In the genomic region with DNA sequence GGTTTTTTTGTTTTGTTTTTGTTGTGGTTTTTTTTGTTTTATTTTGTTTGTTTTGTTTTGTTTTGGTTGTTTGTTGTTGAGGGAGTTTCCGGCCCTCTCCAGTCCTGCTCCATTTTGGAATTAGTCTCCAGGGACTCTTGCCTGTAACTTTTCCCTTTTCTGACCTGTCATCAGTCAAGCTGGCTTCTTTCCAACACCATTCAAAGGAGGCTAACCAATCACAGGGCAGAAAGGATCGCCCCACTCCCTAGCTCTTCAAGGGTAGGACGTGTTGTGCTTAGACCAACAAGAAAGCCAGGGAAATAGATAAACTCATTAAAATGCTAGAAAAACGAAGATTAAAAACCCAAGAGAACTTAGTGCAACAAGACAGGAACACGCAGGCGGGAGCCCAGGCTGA, we compare ENCODE assay signal across 12 mouse cellular contexts. TPM values are rescaled to one million over a fixed set of nuclear protein-coding genes. Genes with fewer than 3 reads are reported as not detected.
DNase-seq lines count a peak whose midpoint lies in the region; ATAC-seq and TF ChIP-seq lines count a peak whose summit lies in the region.
"Had no signal": no experiment of that assay in that cellular context is flagged by ENCODE, and none has a peak within 500 bp of the region (broad histone marks: within the 10 kb centered on the region; RNA-seq: fewer than 3 reads in every experiment).

No protein-coding gene starts in this region.

- no peak for TF ChIP-seq CTCF in forebrain, postnatal 0 days (IDR thresholded peaks at IDR 0.05; ENCODE audit: low read depth)
- no peak for TF ChIP-seq CTCF in midbrain, postnatal 0 days (IDR thresholded peaks at IDR 0.05)

- H3K9me3 ChIP-seq in forebrain, embryonic 11.5 days (ENCODE audit: control insufficient read depth, low read length), result no peaks in the 10 kb centered on the region; the same call in 1 of the 2 replicates
- no peaks in the 10 kb centered on the region for H3K9me3 ChIP-seq in forebrain, postnatal 0 days (ENCODE audit: low read length)
- peaks cover 8% of the 10 kb centered on the region for H3K9me3 ChIP-seq in midbrain, embryonic 10.5 days (replicated peaks)
- no peaks in the 10 kb centered on the region for H3K9me3 ChIP-seq in midbrain, embryonic 16.5 days (replicated peaks; ENCODE audit: control insufficient read depth, low read length, poor library complexity, severe bottlenecking)
- H3K9me3 ChIP-seq in heart, embryonic 16.5 days (replicated peaks; ENCODE audit: control insufficient read depth, low read length), result peaks cover 7% of the 10 kb centered on the region
- H3K9me3 ChIP-seq in midbrain, postnatal 0 days (ENCODE audit: low read length), result 0 out of 2 replicates have a peak, but pooled peaks cover 3% of the 10 kb centered on the region

- H3K4me1 ChIP-seq in forebrain, embryonic 11.5 days (replicated peaks; ENCODE audit: control insufficient read depth, insufficient read depth, low read length), result peaks cover 11% of the 10 kb centered on the region; the same call in 1 of the 2 replicates
- no peaks in the 10 kb centered on the region; the same call in 1 of the 2 replicates for H3K4me1 ChIP-seq in forebrain, postnatal 0 days (ENCODE audit: insufficient read depth)
- H3K4me1 ChIP-seq in midbrain, embryonic 10.5 days, result peaks cover 54% of the 10 kb centered on the region
- H3K4me1 ChIP-seq in midbrain, embryonic 16.5 days (ENCODE audit: control insufficient read depth, insufficient read depth, low read length), result peaks cover 18% of the 10 kb centered on the region
- H3K4me1 ChIP-seq in heart, embryonic 16.5 days (ENCODE audit: control insufficient read depth, insufficient read depth, low read length), result peaks cover 40% of the 10 kb centered on the region
- peaks cover 8% of the 10 kb centered on the region for H3K4me1 ChIP-seq in midbrain, postnatal 0 days (ENCODE audit: insufficient read depth, low read length)

- 26% methylated on average over 6 of the region's 6 CpGs for WGBS in forebrain, embryonic 11.5 days
- WGBS in forebrain, postnatal 0 days, result 19% methylated on average over 6 of the region's 6 CpGs
- WGBS in midbrain, embryonic 10.5 days, result 24% methylated on average over 6 of the region's 6 CpGs
- WGBS in midbrain, embryonic 16.5 days, result 13% methylated on average over 6 of the region's 6 CpGs
- WGBS in heart, embryonic 16.5 days, result 27% methylated on average over 6 of the region's 6 CpGs
- 22% methylated on average over 6 of the region's 6 CpGs for WGBS in midbrain, postnatal 0 days

- no peak overlapping the region for H3K27ac ChIP-seq in forebrain, embryonic 11.5 days (ENCODE audit: low read depth, low read length)
- H3K27ac ChIP-seq in forebrain, postnatal 0 days (ENCODE audit: low read depth, low read length), result no peak overlapping the region
- H3K27ac ChIP-seq in midbrain, embryonic 10.5 days (replicated peaks), result 0 out of 2 replicates have a peak overlapping the region, but pooled peaks have one; percentile 19
- no peak overlapping the region for H3K27ac ChIP-seq in midbrain, embryonic 16.5 days (ENCODE audit: low read length)
- peak overlapping the region; percentile 45 for H3K27ac ChIP-seq in heart, embryonic 16.5 days (ENCODE audit: low read length)
- H3K27ac ChIP-seq in midbrain, postnatal 0 days (ENCODE audit: low read depth, low read length), result no peak overlapping the region

- H3K36me3 ChIP-seq in forebrain, embryonic 11.5 days (ENCODE audit: control insufficient read depth, insufficient read depth, low read length), result no peaks in the 10 kb centered on the region
- no peaks in the 10 kb centered on the region for H3K36me3 ChIP-seq in forebrain, postnatal 0 days (ENCODE audit: insufficient read depth)
- peaks cover 21% of the 10 kb centered on the region; the same call in 1 of the 2 replicates for H3K36me3 ChIP-seq in midbrain, embryonic 10.5 days
- 0 out of 2 replicates have a peak, but pooled peaks cover 2% of the 10 kb centered on the region for H3K36me3 ChIP-seq in midbrain, embryonic 16.5 days (ENCODE audit: control insufficient read depth, insufficient read depth, low read length)
- peaks cover 29% of the 10 kb centered on the region for H3K36me3 ChIP-seq in heart, embryonic 16.5 days (ENCODE audit: control insufficient read depth, insufficient read depth)
- no peaks in the 10 kb centered on the region for H3K36me3 ChIP-seq in midbrain, postnatal 0 days (ENCODE audit: insufficient read depth, low read length)

- no peak for DNase-seq in forebrain, embryonic 11.5 days (ENCODE audit: low spot score)
- no peak for DNase-seq in forebrain, postnatal 0 days
- no peak for DNase-seq in midbrain, embryonic 10.5 days (ENCODE audit: low spot score)
- peak; percentile 44 for DNase-seq in midbrain, postnatal 0 days (ENCODE audit: low spot score)
- no peak for DNase-seq in right cerebral cortex, postnatal 36 days (ENCODE audit: low spot score in 2 of 2)
- no peak for DNase-seq in spleen, adult 18-20 months
- DNase-seq: adrenal gland, postnatal 36 days; cerebellum, adult 9-11 months; lung, adult 18-20 months had no signal

- peaks cover 10% of the 10 kb centered on the region for H3K27me3 ChIP-seq in forebrain, embryonic 11.5 days (ENCODE audit: control insufficient read depth, insufficient read depth, low read length)
- H3K27me3 ChIP-seq in forebrain, postnatal 0 days (ENCODE audit: insufficient read depth, low read length), result peaks cover 7% of the 10 kb centered on the region
- peaks cover 56% of the 10 kb centered on the region for H3K27me3 ChIP-seq in midbrain, embryonic 10.5 days (ENCODE audit: low read depth, poor library complexity, severe bottlenecking)
- H3K27me3 ChIP-seq in midbrain, embryonic 16.5 days (ENCODE audit: control insufficient read depth, insufficient read depth, low read depth, low read length), result peaks cover 10% of the 10 kb centered on the region
- no peaks in the 10 kb centered on the region for H3K27me3 ChIP-seq in heart, embryonic 16.5 days (ENCODE audit: control insufficient read depth, insufficient read depth, low read length)
- H3K27me3 ChIP-seq in midbrain, postnatal 0 days (ENCODE audit: insufficient read depth, low read length), result no peaks in the 10 kb centered on the region; the same call in 1 of the 2 replicates
- H3K27me3 ChIP-seq: Patski had no signal

- no peak overlapping the region for H3K9ac ChIP-seq in forebrain, embryonic 11.5 days (ENCODE audit: low read length)
- no peak overlapping the region for H3K9ac ChIP-seq in forebrain, postnatal 0 days
- H3K9ac ChIP-seq in midbrain, embryonic 16.5 days (ENCODE audit: low read depth, low read length), result no peak overlapping the region
- H3K9ac ChIP-seq in heart, embryonic 16.5 days (ENCODE audit: low read length), result no peak overlapping the region
- H3K9ac ChIP-seq in midbrain, postnatal 0 days (replicated peaks; ENCODE audit: low read length, poor library complexity, severe bottlenecking), result no peak overlapping the region

- ATAC-seq in forebrain, embryonic 11.5 days (replicated peaks; ENCODE audit: low FRiP score), result peak; percentile 45; the same call in 1 of the 2 replicates
- no peak for ATAC-seq in forebrain, postnatal 0 days
- no peak for ATAC-seq in midbrain, embryonic 16.5 days
- 0 out of 2 replicates have a peak, but pooled peaks have one; percentile 11 for ATAC-seq in heart, embryonic 16.5 days (replicated peaks; ENCODE audit: extremely low read depth, insufficient read depth, low FRiP score)
- no peak for ATAC-seq in midbrain, postnatal 0 days (ENCODE audit: low FRiP score)
- ATAC-seq: Patski had no signal

- no peak overlapping the region for H3K4me2 ChIP-seq in forebrain, embryonic 11.5 days (ENCODE audit: low read depth, low read length, severe bottlenecking)
- H3K4me2 ChIP-seq in forebrain, postnatal 0 days (ENCODE audit: low read depth), result no peak overlapping the region
- H3K4me2 ChIP-seq in midbrain, embryonic 16.5 days (ENCODE audit: low read length), result no peak overlapping the region
- peak overlapping the region; percentile 28 for H3K4me2 ChIP-seq in heart, embryonic 16.5 days (ENCODE audit: low read depth, low read length)
- no peak overlapping the region for H3K4me2 ChIP-seq in midbrain, postnatal 0 days (ENCODE audit: low read depth, low read length, poor library complexity, severe bottlenecking)

- no peak overlapping the region for H3K4me3 ChIP-seq in forebrain, embryonic 11.5 days (ENCODE audit: low read depth, low read length)
- H3K4me3 ChIP-seq in forebrain, postnatal 0 days (ENCODE audit: low read depth, low read length), result no peak overlapping the region
- peak overlapping the region; percentile 14; the same call in 1 of the 2 replicates for H3K4me3 ChIP-seq in midbrain, embryonic 10.5 days
- H3K4me3 ChIP-seq in midbrain, embryonic 16.5 days (ENCODE audit: low read depth, low read length), result no peak overlapping the region
- H3K4me3 ChIP-seq in heart, embryonic 16.5 days (ENCODE audit: low read length), result no peak overlapping the region
- no peak overlapping the region for H3K4me3 ChIP-seq in midbrain, postnatal 0 days (ENCODE audit: low read depth, low read length)

RNA-seq across cellular contexts. Expression of gene Vangl1, which starts 15.5 kb away (rescaled TPM):
- 7.3 and 8.1 TPM in 2 replicates for polyA plus RNA-seq in forebrain, embryonic 11.5 days (2014; fragmentation: Nextera tagmentation; extraction: Ambion mirVana)
- total RNA-seq in forebrain, postnatal 0 days (2014; rRNA removed), result 6.5 TPM in 2 replicates
- 3.5 and 5.7 TPM in 2 replicates for polyA plus RNA-seq in forebrain, postnatal 0 days (2015; fragmentation: Nextera tagmentation; extraction: Ambion mirVana)
- 11.0 and 13.1 TPM in 2 replicates for polyA plus RNA-seq in midbrain, embryonic 10.5 days (2016; fragmentation: Nextera tagmentation; extraction: Ambion mirVana)
- polyA plus RNA-seq in midbrain, embryonic 16.5 days (2015; fragmentation: Nextera tagmentation; extraction: Ambion mirVana), result 8.9 and 10.3 TPM in 2 replicates
- 22.9 and 25.3 TPM in 2 replicates for polyA plus RNA-seq in heart, embryonic 16.5 days (2015; fragmentation: Nextera tagmentation; extraction: Ambion mirVana)
- 16.8 and 22.5 TPM in 2 replicates for total RNA-seq in midbrain, postnatal 0 days (2014; rRNA removed)
- 7.1 and 8.9 TPM in 2 replicates for polyA plus RNA-seq in midbrain, postnatal 0 days (2015; fragmentation: Nextera tagmentation; extraction: Ambion mirVana)

Comparison
In these comparisons a context has a peak if more than half of its experiments do, and no peak if none do; other contexts are left out.
1. ATAC-seq: peak in forebrain, embryonic 11.5 days (single experiment) and heart, embryonic 16.5 days (single experiment); none in forebrain, postnatal 0 days (single experiment), midbrain, embryonic 16.5 days (single experiment) and midbrain, postnatal 0 days (single experiment).
2. H3K27ac ChIP-seq: peak in midbrain, embryonic 10.5 days (single experiment) and heart, embryonic 16.5 days (single experiment); none in forebrain, embryonic 11.5 days (single experiment), forebrain, postnatal 0 days (single experiment), midbrain, embryonic 16.5 days (single experiment) and midbrain, postnatal 0 days (single experiment).